Mouse (Mus musculus) layer of hippocampus, postnatal 10 days (tissue): ENCODE data around the gene Dok1. TPM values are rescaled to one million over a fixed set of nuclear protein-coding genes. Genes with fewer than 3 reads are reported as not detected.

Experiments
- microRNA-seq, 2 experiments: library from miRNA; unstranded; fragments of <30 nt; microRNA quantifications; one replicate each; pipeline ENCODE4 v1.2.0; 2021
- total RNA-seq, 2 experiments: library from RNA; stranded (reverse); gene quantifications; 2 replicates each; pipeline ENCODE4 v1.2.3; 2021

Gene Dok1
- total RNA-seq, 2 experiments from 2014 or later, result 1.6 to 2.4 TPM

Small RNA genes lying within 50 kb of the gene (microRNA-seq; reads per million reads assigned to microRNA genes)
- gene Mir7040, result 0 to 0.20 reads per million in 2 experiments

Other genes with a start within 250 kb of the Dok1 start
- gene Sema4f, start 93.7 kb downstream of the Dok1 start, total RNA-seq, result 10 to 100 TPM; 43.2 to 47.0 TPM
- not detected for gene M1ap, start 86.6 kb downstream of the Dok1 start, total RNA-seq
- gene Loxl3, start 702 bp upstream of the Dok1 start, total RNA-seq, result 1 to 10 TPM; 3.0 to 5.7 TPM
- 100 to 1,000 TPM in 1 of 2 experiments, 10 to 100 TPM in 1; 92.7 to 115 TPM for gene Aup1, start 21.1 kb upstream of the Dok1 start, total RNA-seq
- gene Htra2, start 21.8 kb upstream of the Dok1 start, total RNA-seq, result 10 to 100 TPM; 68.0 to 70.4 TPM
- under 1 TPM; 0.37 to 0.54 TPM for gene Dqx1, start 24.4 kb upstream of the Dok1 start, total RNA-seq
- not detected for gene Tlx2, start 36.8 kb upstream of the Dok1 start, total RNA-seq
- 10 to 100 TPM; 18.8 to 22.2 TPM for gene Pcgf1, start 44.4 kb upstream of the Dok1 start, total RNA-seq
- gene Lbx2, start 52.9 kb upstream of the Dok1 start, total RNA-seq, result under 1 TPM; 0.42 to 0.46 TPM
- gene Ccdc142, start 68.1 kb upstream of the Dok1 start, total RNA-seq, result 10 to 100 TPM in 1 of 2 experiments, 1 to 10 TPM in 1; 5.9 to 12.0 TPM
- gene Gm42688, start 68.1 kb upstream of the Dok1 start, total RNA-seq, result 1 to 10 TPM; 7.2 to 8.1 TPM
- gene Mrpl53, start 75.6 kb upstream of the Dok1 start, total RNA-seq, result 10 to 100 TPM; 55.6 to 58.1 TPM
- 10 to 100 TPM; 27.7 to 30.3 TPM for gene Mogs, start 82.0 kb upstream of the Dok1 start, total RNA-seq
- gene Wbp1, start 88.1 kb upstream of the Dok1 start, total RNA-seq, result 10 to 100 TPM; 68.6 to 72.7 TPM
- 10 to 100 TPM; 21.6 to 22.6 TPM for gene Ino80b, start 92.0 kb upstream of the Dok1 start, total RNA-seq
- 10 to 100 TPM; 36.2 to 36.5 TPM for gene Rtkn, start 102.0 kb upstream of the Dok1 start, total RNA-seq
- gene Wdr54, start 122.9 kb upstream of the Dok1 start, total RNA-seq, result 10 to 100 TPM; 21.5 to 28.1 TPM
- gene 1700003E16Rik, start 122.9 kb upstream of the Dok1 start, total RNA-seq, result 10 to 100 TPM; 20.6 to 22.1 TPM
- 100 to 1,000 TPM; 360 to 362 TPM for gene Dctn1, start 132.4 kb upstream of the Dok1 start, total RNA-seq
- 1 to 10 TPM in 1 of 2 experiments, under 1 TPM in 1; 0.31 to 2.9 TPM for gene Slc4a5, start 186.4 kb upstream of the Dok1 start, total RNA-seq